Mouse (Mus musculus) lung, adult 18-20 months (tissue): ENCODE measurements around the gene Slc43a2.
"Not testable (repeated sequence)": the region's sequence is repeated elsewhere in the genome, so short reads cannot be mapped to it uniquely, and the experiment has no call there.

ENCODE experiments used
- DNase-seq, 2 experiments: peaks; one replicate each; pipeline ENCODE4 v3.0.0; 2022; ENCODE audit warnings: mixed read lengths in 2 of 2

Slc43a2 gene

DNA sequence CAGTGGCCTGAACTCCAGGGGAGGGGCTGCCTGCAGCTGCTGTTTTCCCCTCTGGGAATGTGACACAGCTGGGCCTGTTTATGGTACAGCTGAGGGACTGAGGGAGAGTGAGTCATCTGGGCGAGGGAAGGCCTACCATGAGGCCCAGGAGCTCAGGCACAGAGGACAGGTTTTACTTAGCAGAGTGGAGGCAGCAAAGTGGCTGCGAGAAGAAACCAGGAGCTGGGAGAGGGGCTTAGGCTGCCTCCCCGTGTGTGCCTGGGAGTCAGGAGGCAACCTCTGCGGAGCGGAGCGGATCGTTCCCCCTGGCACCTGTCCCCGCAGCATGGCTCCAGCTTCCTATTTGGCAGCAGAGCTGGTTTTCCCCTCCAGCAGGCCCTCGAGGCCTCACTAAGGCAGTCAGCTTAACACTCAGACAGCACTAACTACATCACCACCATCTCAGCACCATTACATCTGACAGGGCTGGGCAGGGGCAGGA, 20.5 kb downstream of the Slc43a2 start:
- DNase-seq, result peak; percentile 61 to 69

DNA sequence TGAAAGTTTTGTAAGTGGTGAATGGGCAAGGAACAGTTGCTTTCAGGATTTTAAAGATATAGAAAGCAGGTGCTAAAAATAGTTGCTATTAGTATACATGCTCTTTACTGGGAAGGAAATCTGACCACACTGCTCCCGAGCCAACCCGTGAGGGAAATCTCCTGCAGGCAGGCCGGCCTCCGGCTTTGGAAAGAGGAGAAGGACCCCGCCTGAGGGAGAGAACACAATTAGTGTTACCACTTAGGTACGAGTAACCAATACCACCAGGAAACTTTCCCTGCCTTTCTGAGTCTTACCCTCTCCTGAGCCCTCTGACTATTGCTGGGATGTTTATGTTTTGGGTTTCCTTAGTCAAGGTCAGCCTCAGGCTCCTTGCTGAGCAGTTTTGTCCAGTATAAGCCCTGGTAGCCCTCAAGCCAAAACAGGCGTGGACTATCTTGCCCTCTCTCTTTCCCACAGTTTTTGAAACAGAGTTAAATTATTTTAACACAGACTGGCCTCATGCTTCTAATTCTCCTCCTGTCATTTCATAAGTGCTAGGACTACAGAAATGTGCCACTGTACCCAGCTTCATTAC, 21.5 kb downstream of the Slc43a2 start:
- no peak for DNase-seq

DNA sequence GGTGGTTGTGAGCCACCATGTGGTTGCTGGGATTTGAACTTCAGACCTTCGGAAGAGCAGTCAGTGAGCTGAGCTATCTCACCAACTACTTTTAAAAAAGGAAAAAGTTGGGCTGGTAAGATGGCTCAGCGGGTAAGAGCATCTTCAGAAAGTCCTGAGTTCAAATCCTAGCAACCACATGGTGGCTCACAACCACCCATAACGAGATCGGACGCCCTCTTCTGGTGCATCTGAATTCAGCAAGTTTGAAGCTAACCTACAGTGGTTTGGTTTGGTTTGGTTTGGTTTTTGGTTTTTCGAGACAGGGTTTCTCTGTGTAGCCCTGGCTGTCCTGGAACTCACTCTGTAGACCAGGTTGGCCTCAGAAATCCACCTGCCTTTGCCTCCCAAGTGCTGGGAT, 24.5 kb downstream of the Slc43a2 start:
- not testable (repeated sequence) for DNase-seq

DNA sequence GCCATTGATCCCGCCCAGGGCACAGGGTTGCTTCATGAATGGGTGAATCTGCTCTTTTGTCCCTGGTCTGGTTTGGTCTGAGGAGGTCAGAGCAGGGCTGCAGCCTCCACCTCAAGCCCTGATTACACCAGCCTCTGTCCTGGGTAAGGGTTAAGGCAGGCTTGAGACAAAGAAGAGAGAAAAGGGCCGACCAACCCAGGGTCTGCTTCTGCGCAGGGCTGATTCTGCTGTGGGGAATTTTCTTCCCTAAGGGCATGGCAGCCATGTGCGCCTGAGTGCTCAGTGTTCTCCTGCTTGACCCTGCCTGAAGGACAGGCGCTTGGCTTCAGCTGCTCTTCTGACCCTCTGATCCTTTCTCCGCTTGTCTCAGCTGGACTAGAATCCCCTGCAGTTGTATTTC, 25.6 kb downstream of the Slc43a2 start:
- DNase-seq, result no peak

DNA sequence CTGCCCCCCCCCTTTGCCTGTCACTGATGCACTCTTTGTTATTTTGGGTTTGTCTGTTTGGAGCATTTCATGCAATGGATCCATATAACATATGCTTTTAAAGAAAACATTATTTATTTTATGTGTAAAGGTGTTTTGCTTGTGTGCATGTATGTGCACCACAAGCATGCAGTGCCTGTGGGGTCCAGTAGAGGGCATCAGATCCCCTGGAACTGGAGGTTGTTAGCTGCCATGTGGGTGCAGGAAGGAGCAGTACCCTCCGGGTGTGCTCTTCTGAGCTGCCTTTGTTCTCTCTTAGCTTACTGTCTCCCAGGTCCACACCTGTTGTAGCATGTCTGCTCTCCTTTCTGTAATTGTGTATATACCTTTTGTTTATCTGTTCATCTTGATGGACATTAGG, 26.6 kb downstream of the Slc43a2 start:
- no peak for DNase-seq

DNA sequence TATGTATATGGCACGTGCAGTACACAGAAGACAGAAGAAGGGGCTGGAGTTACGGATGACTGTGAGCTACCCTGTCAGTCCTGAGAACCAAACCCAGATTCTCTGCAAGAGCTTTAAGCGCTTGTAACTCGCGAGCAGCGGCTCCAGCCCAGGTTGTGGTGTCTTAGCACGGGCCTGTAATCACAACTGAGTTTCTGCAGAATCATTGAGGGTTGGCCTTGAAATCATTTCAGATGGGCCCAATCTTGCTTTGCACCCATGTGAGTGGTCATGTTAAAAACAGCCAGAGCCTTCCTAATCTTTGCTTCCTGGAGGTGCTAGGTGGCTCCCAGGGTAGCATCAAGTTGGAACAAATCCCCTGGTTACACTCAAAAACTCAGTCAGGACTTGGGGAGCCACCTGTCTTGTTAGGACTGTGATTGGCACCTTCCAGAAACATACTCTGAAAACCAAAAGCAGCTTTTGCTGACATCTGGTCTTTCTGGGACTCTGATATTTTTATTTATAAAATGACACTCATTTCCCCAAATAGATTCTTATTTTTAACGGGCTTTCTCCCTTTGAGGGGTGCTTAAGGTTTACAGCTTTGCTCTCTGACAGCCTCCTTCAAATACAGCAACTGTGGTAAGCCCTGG, 28.5 kb downstream of the Slc43a2 start:
- DNase-seq, result no peak

DNA sequence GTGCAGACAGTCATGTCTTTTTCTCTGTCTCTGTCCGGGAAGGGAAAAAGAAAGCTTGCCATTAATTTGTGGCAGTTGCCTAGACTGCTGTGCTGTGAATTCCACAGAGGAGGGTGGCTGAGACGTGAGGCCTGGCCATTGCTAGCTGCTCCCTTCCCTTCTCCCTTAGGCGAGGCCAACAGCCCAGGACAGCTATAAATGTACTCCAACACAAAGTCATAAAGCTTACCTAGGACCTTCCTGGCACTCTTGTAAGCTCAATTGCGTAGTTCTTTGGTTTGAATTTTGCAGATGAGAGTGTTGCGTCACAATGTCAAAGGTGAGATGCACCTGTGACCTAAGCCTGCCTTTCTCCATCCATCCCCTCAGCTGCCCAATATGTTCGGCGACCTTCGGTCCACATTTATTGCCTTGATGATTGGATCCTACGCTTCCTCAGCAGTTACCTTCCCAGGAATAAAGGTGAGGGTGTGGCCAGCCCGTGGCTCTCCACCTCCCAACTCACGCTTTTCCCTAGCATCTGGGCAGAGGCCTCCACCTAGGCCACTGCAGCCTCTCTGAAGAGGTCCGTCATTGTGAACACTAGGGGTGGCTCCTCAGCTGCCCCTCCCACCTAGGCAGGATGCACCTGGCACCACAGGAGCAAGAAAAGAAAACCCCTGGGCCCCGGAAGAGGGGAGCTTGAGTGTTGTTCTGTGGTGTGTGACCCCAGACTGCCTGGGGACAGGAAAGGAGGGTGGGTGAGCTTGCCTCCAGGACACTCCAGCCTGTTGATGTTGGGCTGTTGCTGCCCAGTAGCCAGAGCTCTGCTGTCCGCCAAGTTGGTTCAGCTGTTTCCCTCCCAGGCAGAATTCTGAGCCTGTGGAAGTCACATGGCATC, 29.3 kb downstream of the Slc43a2 start:
- no peak for DNase-seq

DNA sequence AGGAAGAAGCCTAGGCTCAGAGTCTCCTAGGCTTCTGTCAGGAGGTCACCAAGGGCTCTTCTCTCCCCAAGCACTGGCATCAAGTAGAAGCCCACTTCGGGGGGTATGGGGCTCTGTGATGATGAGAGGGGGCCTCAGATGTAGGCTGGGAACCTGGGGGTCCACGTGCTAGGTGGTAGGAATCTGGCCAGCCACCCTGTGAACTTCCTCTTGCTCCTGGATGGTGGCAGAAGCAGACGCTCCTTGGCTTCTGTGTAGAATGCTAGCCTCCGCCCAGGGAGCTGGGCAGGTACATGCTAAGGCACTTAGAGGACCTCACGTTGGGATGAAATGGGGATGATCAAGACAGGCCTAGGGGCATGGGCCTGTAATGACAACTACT, 29.9 kb downstream of the Slc43a2 start:
- no peak for DNase-seq

DNA sequence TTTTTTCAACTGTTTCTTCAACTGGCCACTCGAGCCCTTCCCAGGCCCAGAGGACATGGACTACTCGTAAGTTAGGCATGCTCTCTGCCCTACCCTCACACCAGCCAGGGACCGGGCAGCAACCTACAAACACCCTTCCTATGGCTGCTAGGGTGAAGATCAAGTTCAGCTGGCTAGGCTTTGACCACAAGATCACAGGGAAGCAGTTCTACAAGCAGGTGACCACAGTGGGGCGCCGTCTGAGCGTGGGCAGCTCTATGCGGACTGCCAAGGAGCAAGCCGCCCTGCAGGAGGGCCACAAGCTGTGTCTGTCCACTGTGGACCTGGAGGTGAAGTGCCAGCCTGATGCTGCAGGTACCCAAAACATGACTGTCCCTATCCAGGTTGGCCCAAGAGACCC, 31.3 kb downstream of the Slc43a2 start:
- no peak for DNase-seq

DNA sequence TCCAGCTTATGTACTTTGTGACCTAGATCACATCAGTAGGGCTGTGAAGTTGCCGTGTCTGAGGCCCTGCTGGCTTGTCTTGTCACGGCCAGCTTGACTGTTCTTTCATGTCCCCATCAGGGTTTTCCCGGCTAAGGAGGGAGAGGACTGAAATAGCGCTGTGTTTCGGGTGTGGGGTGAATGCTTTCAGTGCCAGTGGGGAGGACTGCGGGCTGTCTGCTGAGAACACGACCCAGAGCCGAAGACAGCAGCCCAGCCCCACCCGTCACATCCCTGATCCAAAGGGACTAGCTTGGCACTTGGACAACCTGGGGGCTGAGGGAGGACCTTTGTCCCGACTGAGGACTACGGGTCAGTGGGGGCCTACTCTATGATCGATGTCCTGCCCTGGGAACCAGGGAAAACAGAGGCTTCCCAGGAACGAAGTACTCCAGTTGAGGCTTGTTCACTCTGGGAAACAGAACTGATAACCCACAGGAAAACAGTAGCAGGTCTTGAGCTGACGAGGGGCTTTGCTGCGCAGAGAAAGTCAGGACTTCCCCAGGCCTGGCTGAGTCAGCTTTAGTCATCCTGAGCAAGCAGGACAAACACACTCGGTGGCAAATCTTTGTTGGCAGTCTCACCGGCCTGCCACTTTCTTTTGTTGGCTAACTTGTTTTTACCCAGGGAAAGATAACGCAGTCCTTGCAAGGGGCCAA, 32.5 kb downstream of the Slc43a2 start:
- DNase-seq, result peak; percentile 75 to 84

DNA sequence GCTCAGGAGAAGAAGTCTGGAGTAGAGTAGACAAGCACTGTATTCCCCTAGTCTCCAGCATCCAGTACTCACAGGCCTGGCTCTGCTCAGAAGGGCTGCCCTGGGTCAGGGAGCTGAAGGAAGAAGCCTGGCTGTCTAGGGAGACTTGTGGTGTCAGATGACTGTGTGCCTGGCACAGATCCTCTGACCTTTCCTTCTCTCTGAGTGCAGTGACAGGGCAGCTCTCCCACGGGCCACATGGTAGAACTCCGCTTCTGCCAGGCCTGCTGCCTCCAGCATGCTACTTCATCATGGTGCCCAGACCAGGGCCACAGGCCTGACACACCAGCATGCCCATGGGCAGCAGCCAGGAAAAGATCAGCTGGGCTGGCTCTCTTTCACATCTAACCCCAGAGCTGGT, 34.4 kb downstream of the Slc43a2 start:
- DNase-seq, result peak; percentile 74

DNA sequence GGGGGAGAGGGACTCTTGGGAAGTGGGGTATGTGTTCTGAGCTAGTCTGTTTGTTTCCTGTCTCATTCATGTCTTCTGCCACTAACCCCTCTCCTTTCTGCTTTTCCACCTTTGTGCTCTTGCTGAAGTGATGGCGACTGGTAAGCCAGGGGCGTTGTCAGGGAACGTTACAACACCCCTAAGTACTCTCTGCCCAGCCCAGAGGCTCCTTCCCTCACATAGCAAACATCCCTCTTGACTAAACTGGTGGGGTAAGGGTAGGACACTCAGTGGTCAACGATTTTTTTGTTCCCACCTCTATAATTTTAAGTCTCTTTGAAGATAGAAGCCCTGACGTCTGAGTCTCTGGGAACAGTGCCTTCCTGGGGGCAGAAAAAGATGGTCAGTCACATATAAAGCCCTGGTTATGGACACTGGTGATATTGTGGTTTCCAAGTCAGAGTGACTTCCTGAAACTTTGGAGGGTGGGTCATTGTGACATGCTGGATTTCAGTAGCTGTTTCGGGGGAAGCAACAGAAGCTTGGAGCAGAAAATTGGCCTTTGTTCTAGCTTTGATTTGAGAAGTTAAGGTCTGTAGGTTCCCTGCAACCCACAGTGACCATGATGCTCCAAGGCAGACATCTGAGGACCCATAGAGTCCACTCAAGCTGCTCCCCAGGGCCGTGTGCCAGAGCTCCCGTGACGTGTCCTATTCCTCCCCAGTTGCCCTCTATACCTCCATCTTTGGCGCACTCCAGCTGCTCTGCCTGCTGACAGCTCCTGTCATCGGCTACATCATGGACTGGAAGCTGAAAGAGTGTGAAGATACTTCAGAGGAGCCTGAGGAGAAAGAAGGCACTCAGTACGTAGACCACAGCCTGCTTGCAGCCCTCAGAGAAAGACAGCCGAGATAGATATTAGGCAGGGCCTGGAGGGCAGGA, 35.0 kb downstream of the Slc43a2 start:
- DNase-seq, result peak; percentile 57 to 71

DNA sequence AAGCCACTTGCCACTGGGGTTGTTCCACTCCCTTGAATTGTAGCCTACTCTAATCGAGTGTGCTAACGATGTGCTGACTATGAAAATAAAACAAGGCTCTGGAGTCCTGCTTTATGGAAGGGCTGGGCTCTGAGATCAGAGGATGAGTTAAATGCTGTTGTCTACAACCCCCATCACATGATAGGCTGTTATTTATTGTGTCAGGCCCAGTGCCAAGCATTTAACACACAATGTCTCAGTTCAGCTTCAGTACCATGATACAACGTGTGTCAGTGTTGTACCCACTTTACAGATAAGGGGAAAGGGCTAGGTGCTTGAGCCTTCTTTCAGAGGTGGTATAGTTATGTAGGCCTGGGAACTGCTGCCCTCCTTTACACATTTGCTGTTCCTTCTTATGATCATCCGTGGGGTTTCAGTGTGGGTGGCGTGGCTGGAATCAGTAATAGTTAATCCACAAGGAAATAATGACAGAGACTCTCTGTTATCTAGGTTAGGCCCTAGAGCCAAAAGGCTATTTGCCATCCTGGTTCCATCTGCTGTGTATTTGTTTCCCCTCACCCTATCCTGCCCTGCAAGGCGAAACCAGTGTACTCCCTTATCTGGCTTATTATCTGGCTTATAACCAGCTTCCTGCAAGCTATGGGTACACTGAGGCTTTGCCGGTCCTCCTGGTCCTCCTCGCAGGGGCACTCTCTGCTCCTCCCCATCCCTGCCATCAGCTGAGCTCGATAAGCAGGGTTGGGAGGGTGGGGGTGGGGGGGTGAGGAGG, 36.0 kb downstream of the Slc43a2 start:
- no peak for DNase-seq

DNA sequence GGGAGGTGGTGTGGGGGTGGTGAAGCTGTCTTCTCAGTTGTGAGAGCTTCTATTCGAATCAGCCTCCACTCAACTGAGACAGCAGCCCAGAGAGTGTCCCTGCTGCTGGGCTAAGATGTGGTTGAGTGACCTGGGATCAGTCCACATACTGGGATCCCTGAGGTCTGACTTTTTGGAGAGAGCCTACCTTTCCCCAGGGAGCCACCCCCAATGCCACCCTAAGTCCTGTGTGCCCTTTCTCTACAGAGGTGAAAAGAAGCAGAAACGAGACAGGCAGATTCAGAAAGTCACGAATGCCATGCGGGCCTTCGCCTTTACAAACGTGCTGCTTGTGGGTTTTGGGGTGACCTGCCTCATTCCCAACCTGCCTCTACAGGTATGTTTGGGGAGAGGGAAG, 36.6 kb downstream of the Slc43a2 start:
- no peak for DNase-seq

DNA sequence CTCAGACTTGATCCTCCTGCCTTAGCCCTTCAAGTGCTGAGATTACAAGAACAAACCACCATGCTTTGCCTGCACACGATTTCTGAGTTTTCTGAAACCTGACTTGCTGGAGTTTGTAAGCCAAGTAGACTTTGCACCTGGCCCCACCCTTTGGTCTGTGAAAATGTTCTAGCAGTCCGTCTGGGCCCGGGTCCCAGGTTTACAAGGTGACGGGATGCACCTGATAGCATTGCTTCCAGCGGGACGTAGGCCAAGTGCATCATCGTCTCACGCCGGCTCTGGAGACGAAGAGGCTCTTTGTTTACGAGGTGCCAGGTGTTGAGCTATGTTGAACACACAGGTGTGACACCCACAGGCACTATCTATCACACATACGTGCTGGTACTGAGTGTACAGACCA, 37.5 kb downstream of the Slc43a2 start:
- no peak for DNase-seq

DNA sequence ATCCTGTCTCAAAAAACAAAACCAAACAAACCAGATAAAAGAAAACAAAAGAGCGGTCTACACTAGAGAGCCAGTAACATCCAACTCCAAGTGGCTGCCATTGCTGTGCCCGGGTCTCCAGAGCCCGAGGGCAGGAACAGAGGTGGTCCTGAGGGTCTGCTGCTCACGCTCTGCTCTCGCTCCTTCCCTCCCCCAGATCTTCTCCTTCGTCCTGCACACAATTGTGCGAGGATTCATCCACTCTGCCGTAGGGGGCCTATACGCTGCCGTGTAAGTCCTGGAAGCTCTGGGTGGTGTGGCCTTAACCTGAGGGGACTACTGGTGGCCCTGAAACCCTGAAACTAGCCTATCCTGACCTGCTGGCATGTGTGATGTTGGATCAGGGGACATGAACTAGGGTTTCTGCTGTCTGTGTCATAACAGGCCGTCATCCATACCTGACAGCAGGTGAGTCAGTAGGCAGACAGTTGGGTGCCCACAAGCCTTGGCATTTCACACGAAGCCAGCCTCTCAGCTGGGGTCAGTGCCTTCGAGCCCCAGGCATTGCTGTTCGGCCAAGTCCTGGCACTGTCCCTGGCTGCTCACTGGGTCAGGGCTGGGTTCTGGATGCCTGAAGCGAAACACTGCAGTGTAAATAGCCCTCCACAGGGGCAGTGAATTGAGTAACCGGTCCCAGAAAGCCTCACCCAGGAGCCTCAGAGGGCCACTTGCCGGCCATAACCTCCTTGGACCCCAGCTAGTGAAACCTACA, 39.1 kb downstream of the Slc43a2 start:
- DNase-seq, result peak; percentile 55 to 65

DNA sequence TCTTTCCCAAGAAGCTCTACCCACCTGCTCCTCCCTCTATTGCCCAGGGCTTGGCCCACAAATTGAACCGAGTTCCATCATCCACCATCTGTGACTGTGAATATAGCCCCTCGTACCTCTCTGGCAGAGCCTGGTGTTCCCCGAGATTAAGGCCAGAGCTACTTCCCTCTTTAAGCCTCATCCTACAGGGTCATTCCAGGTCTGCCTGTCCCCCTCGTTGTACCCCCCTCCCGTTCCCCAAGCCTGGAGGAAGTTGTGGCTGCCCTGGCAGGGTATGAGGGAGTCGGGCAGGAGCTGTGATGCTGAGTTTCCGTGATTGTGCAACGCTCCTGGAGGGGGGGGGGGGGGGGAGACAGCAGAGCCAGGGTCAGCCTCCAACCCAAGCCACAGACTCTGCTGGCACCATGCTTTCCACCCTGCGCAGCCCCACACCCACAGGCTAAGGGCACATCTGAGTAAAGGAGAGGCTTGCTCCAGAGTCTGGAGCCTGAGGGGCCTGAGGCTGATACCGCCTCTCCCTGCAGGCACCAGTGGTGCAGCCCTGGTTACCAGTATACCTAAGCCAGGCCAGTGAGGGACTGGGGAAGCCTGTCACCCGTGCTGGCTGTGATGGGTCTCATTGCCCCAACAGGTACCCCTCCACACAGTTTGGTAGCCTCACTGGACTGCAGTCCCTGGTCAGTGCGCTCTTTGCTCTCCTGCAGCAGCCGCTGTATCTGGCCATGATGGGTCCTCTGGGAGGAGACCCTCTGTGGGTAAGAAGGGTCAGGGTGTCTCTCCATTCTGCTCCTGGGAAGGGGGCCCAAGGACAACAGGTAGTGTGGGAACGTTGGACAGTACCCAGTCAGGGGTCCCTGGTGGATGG, 39.9 kb downstream of the Slc43a2 start:
- DNase-seq, result peak; percentile 75

DNA sequence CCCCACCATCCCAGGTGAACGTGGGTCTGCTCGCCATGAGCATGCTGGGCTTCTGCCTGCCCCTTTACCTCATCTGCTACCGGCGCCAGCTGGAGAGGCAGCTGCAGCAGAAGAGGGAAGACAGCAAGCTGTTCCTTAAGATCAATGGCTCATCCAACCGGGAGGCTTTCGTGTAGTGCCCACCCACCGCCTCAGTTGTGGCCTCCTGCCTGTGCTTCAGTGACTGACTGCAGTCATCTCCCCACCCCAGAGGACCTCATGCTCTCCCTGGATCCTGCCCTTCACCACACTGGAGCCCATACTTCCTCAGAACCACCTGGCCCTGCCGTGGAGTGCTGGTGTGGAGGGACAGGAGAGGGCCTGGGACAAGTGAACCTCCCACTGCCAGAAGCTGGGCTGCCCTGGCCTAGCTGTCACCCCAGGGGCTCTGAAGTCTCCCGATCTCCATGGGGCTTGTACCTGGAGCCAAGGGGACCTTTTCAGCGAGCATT, 40.9 kb downstream of the Slc43a2 start:
- DNase-seq, result no peak
